Mouse (Mus musculus) small intestine, adult 2 months (tissue): ENCODE results near the gene Ugt1a1.

ENCODE experiments used
- CTCF ChIP-seq: fragments of 200-500 bp; IDR thresholded peaks from 2 replicates; pipeline ENCODE4 v1.5.1; 2012; ENCODE audit warnings: low read depth, mild to moderate bottlenecking, control low read depth, inconsistent platforms, low read length, moderate library complexity, mixed read lengths; ENCODE audit not compliant: insufficient replicate concordance, insufficient read length; ENCODE audit errors: extremely low read depth
- POLR2A ChIP-seq: fragments of 200-500 bp; IDR thresholded peaks from 2 replicates; pipeline ENCODE4 v1.6.1; 2012; ENCODE audit warnings: low read depth, mild to moderate bottlenecking, control low read depth, inconsistent platforms, low read length, moderate library complexity

DNA sequence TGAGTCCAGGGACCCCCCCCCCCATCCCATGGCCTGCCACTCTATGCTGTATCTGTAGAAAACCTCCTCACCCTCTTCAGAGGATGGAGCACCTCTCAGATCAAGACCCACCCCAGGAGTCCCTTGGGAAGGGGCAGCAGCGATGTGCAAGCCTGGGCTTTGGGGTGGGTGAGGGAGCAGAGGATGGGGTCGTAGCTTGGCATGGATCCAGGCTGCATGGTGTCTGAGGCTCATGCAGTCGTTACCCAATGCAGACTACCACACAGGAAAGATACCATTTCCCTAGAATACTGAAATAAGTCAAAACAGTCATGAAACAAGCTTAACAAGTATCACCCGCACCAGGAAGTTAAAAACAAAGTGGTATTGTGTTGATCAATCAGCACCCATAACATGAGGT is 36.9 kb downstream of the Ugt1a1 start:
- TF ChIP-seq POLR2A (no peak), CTCF (no peak)
